Mouse (Mus musculus) lung, embryonic 16.5 days (tissue): ENCODE results near the gene Dpep3. TPM values are rescaled to one million over a fixed set of nuclear protein-coding genes. Genes with fewer than 3 reads are reported as not detected.
A peak's percentile ranks its signal among the peaks of the same experiment; 100 is the strongest.

Experiments used
- ATAC-seq: fragments of 200-750 bp; cut with Nextera tagmentation; 2 replicates; pipeline ENCODE4 v1.8.0; 2017; ENCODE audit warnings: low read depth, mild to moderate bottlenecking, moderate library complexity
- H3K27ac ChIP-seq: fragments of 300-500 bp; sonication (generic); 2 replicates; pipeline ENCODE4 v1.5.1; 2014; ENCODE audit warnings: mild to moderate bottlenecking, control low read depth, low read length
- H3K27me3 ChIP-seq: fragments of 300-500 bp; sonication (generic); 2 replicates; pipeline ENCODE4 v1.6.1; 2014; ENCODE audit warnings: low read depth, low read length, mixed read lengths; ENCODE audit not compliant: control insufficient read depth, insufficient read depth
- H3K36me3 ChIP-seq: fragments of 300-500 bp; sonication (generic); 2 replicates; pipeline ENCODE4 v1.6.1; 2014; ENCODE audit warnings: low read length; ENCODE audit not compliant: control insufficient read depth, insufficient read depth
- H3K4me1 ChIP-seq: fragments of 300-500 bp; sonication (generic); replicated peaks from 2 replicates; pipeline ENCODE4 v1.6.1; 2014; ENCODE audit warnings: low read length, mixed read lengths; ENCODE audit not compliant: control insufficient read depth, insufficient read depth
- H3K4me2 ChIP-seq: fragments of 300-500 bp; sonication (generic); 2 replicates; pipeline ENCODE4 v1.6.1; 2014; ENCODE audit warnings: low read depth, low read length, control low read depth
- H3K4me3 ChIP-seq: fragments of 300-500 bp; sonication (generic); 2 replicates; pipeline ENCODE4 v1.5.1; 2014; ENCODE audit warnings: mild to moderate bottlenecking, low read length, control low read depth
- H3K9ac ChIP-seq: fragments of 300-500 bp; sonication (generic); 2 replicates; pipeline ENCODE4 v1.6.1; 2014; ENCODE audit warnings: low read length, control low read depth
- H3K9me3 ChIP-seq: fragments of 300-500 bp; sonication (generic); 2 replicates; pipeline ENCODE4 v1.6.1; 2016; ENCODE audit warnings: low read length; ENCODE audit not compliant: control insufficient read depth
- WGBS: fragments of 180-500 bp; shearing (Covaris S2); extraction: QIAGEN DNeasy Blood & Tissue Kit; methylation state at CpG from one replicate; pipeline ENCODE4 v1.1.7; 2014; 5-methylcytosine and 5-hydroxymethylcytosine counted together
- polyA plus RNA-seq: library from polyadenylated mRNA; unstranded; fragments of >200 nt; fragmentation: Nextera tagmentation; extraction: Ambion mirVana; gene quantifications from 2 replicates; pipeline ENCODE4 v1.2.1, GENCODE M21; 2015

Gene Dpep3
- polyA plus RNA-seq, 1 experiment from 2014 or later: not detected

DNA sequence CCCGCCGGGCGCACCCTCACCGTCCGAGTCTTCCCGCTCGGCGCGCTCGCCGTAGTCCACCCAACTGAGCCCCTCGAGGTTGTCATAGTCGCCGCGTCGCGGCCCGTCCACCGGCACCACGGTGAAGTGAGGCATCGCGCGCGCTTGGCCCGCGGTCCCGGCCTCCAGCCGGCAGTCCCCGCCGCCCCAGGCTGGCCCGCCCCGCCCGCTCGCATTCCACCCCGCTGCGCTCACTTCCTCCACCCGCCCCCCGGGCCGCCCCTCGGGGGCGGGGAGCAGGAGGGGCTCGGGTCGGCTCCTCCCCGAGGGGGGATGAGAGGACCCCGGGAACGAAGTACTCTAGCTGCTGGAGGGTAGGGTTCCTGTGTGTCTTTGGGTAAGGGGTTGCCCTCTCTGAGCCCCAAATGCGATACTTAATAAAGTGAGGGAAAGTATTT, 13.3 kb downstream of the Dpep3 start, which contains the start of gene Slc12a4:
Slc12a4 (minus strand) TSS at position 193 of the 437 bp plus-strand sequence.
- no peaks in the 10 kb centered on the region for H3K9me3 ChIP-seq
- H3K9ac ChIP-seq: peak within 1 kb of the TSS; percentile 93
- H3K36me3 ChIP-seq: no peaks in the 10 kb centered on the region
- ATAC-seq: peak; percentile 95
- H3K4me3 ChIP-seq: peak within 1 kb of the TSS; percentile 91
- peak within 1 kb of the TSS; percentile 60 for H3K4me2 ChIP-seq
- no peaks in the 10 kb centered on the region for H3K27me3 ChIP-seq
- under 1% methylated on average over 34 of the region's 47 CpGs for WGBS
- H3K4me1 ChIP-seq: peaks cover 28% of the 10 kb centered on the region
- peak within 1 kb of the TSS; percentile 92 for H3K27ac ChIP-seq

DNA sequence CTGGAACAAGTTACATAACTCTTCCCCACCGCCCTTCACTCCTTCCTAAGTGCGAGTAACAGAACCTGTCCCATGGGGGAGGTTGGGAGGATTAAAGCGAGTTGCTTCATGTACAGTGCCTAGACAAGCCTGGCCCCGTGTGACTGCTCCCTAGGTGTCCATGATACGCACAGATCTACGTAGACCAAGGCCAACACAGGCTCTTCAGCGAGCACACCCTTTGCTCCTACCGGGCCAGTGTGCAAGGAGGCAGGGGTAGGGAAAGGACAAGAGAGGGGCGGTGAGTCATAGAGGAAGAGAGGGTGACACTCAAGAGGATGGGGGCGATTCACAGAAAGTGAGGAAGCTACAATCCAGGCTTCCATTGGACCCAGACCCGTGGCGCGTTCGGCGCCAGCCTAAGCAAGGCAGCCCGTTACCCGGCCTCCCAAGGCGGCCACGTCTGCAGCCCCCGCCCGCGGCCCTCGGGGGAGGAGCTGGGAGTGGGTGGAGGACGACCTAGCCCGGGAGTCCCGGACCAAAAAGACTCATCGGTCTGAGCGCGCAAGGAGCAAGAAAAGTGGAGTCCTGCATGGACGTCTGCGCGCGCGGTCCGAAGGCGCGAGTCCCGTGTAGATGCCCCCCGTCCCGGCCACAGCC, 13.8 kb downstream of the Dpep3 start:
- 0 out of 2 replicates have a peak, but pooled peaks cover 2% of the 10 kb centered on the region for H3K36me3 ChIP-seq
- peak overlapping the region; percentile 92 for H3K27ac ChIP-seq
- no peaks in the 10 kb centered on the region for H3K27me3 ChIP-seq
- ATAC-seq: peak; percentile 72
- peaks cover 28% of the 10 kb centered on the region for H3K4me1 ChIP-seq
- H3K4me3 ChIP-seq: peak overlapping the region; percentile 91
- peak overlapping the region; percentile 93 for H3K9ac ChIP-seq
- no peaks in the 10 kb centered on the region for H3K9me3 ChIP-seq
- under 1% methylated on average over 40 of the region's 40 CpGs for WGBS
- H3K4me2 ChIP-seq: peak overlapping the region; percentile 60

DNA sequence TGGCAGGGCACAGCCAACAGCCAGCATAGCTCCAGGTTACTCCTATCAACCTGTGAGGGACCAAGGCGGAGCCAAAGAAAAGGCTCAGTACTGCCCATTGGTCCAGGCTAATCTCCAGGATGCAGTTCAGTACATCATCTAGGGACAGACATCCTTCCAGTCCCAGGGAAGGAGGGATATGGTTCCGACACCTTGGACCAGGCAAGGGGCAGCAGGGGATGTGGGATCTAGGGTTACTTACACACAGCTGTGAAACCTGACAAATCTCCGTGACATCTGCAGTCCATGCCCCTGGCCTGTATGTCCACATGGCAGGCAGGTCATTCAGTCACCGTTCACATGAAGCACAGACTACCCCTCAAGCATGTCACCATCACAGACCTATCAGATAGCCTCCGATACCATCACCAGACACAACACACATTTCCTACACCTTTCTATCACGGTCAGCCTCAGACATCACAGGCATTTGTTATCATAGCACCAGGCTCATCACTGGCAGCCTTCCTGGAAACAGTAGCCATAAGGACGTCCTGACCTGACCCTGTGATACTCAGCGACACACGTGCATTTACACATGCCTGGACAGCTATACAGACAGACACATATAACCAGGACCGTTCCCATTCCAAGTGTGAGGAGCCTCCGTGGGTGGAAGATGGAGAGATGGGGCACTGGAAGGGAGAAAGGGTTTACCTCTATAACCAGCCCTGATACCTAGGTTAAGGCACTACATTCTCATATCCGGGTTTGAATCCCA, 14.5 kb downstream of the Dpep3 start:
- no peaks in the 10 kb centered on the region for H3K9me3 ChIP-seq
- H3K4me1 ChIP-seq: peaks cover 28% of the 10 kb centered on the region
- peak overlapping the region; percentile 91 for H3K4me3 ChIP-seq
- 42% methylated on average over 12 of the region's 12 CpGs for WGBS
- H3K4me2 ChIP-seq: peak overlapping the region; percentile 60
- peak overlapping the region; percentile 92 for H3K27ac ChIP-seq
- H3K9ac ChIP-seq: peak overlapping the region; percentile 93
- H3K36me3 ChIP-seq: 0 out of 2 replicates have a peak, but pooled peaks cover 2% of the 10 kb centered on the region
- ATAC-seq: no peak
- H3K27me3 ChIP-seq: no peaks in the 10 kb centered on the region

DNA sequence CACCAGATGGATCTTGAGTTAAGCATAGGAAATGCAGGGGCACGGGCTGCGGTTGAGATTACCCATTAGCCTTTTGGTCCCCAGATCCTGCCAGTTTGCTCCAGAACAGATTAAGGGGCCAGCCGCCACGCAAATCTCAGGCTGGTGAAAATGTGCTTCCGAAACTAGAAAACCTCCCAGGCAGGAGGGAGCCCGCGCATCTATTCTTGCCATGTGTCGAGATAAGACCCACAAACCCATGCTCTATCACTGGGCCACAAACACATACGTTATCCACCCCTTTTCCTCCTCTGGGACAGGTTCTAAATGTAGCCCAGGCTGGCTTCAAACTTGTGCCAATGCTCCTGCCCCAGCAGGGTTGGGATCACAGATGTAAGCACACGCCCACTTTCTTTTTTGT, 17.7 kb downstream of the Dpep3 start:
- H3K36me3 ChIP-seq: peaks cover 2% of the 10 kb centered on the region; the same call in 1 of the 2 replicates
- H3K4me2 ChIP-seq: no peak overlapping the region
- H3K4me3 ChIP-seq: no peak overlapping the region
- H3K27ac ChIP-seq: no peak overlapping the region
- H3K4me1 ChIP-seq: peaks cover 19% of the 10 kb centered on the region
- H3K27me3 ChIP-seq: no peaks in the 10 kb centered on the region
- H3K9me3 ChIP-seq: no peaks in the 10 kb centered on the region
- ATAC-seq: no peak
- no peak overlapping the region for H3K9ac ChIP-seq
- 88% methylated on average over 10 of the region's 10 CpGs for WGBS

DNA sequence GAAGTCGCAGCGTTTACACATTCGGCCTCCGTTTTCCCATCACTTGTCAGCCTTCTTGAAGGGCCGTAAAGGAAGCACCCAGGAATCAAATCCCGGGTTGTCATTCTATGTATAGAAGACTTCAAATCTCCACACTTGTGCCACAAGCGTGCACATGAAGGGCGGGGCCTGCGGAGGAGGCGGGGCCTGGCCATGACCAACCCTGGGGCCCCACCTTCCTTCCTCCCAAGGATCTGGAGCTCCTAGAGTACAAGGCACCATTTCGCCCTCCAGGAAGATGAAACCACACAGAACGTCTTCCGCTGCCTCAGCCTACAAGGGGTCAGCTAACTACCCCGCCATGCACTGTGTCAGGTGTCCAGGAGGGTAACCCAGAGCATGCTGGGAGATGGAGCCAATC, 18.1 kb downstream of the Dpep3 start:
- Histone ChIP-seq H3K4me1 (peaks cover 15% of the 10 kb centered on the region), H3K4me3 (no peak overlapping the region)
- WGBS: 77% methylated on average over 14 of the region's 14 CpGs

DNA sequence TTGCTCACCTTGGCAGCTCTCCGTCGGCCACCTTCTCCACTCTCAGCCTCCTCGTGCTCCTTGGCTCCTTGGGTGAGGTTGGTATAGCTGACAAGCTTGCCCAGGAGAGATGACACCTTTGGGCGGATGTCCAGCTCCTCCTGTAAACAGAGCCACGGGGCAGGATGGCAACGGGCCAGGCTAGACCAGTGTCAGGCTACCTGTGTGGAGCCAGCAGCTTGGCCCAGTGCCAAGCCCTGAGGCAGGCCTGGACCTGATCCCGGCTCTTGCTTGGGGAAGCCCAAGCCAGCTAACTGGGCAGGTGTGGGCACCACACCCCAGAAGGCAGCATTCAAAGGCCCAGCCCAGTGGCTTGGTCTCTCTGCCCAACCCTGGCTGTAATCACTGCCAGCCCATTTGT, 19.9 kb downstream of the Dpep3 start:
- Histone ChIP-seq H3K27ac (no peak overlapping the region), H3K27me3 (no peaks in the 10 kb centered on the region), H3K9me3 (no peaks in the 10 kb centered on the region), H3K4me1 (peaks cover 7% of the 10 kb centered on the region), H3K4me2 (no peak overlapping the region), H3K36me3 (peaks cover 6% of the 10 kb centered on the region), H3K9ac (no peak overlapping the region), H3K4me3 (no peak overlapping the region)
- 55% methylated on average over 7 of the region's 7 CpGs for WGBS
- peak; percentile 39 for ATAC-seq

More for the DNA sequence above, 18.1 kb downstream of the Dpep3 start:
- Histone ChIP-seq H3K9ac (no peak overlapping the region), H3K9me3 (no peaks in the 10 kb centered on the region), H3K27ac (no peak overlapping the region), H3K4me2 (no peak overlapping the region), H3K27me3 (no peaks in the 10 kb centered on the region), H3K36me3 (peaks cover 2% of the 10 kb centered on the region; the same call in 1 of the 2 replicates)
- no peak for ATAC-seq

DNA sequence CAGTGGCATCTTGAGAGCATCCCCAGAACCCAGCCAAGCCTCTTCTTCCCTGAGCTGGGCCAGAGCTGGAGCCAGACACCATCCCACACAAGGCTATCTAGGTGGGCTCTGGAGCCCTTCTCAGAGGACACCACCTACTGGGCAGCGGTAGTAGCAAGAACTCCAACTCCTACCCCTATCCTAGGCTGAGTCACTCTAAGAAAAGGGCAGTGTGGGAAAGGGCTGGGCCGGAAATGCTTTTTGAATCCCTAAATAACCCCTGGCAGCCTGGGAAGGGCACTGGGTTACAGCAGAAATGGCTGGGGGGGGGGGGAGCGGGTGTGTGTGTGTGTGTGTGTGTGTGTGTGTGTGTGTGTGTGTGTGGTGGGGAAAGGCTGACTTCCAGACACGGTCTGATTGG, 21.4 kb downstream of the Dpep3 start:
- WGBS: 67% methylated on average over 3 of the region's 4 CpGs
- H3K27me3 ChIP-seq: no peaks in the 10 kb centered on the region
- H3K4me2 ChIP-seq: no peak overlapping the region
- H3K9me3 ChIP-seq: no peaks in the 10 kb centered on the region
- ATAC-seq: no peak
- H3K36me3 ChIP-seq: peaks cover 16% of the 10 kb centered on the region
- no peak overlapping the region for H3K27ac ChIP-seq
- no peaks in the 10 kb centered on the region for H3K4me1 ChIP-seq
- H3K4me3 ChIP-seq: no peak overlapping the region
- H3K9ac ChIP-seq: no peak overlapping the region

DNA sequence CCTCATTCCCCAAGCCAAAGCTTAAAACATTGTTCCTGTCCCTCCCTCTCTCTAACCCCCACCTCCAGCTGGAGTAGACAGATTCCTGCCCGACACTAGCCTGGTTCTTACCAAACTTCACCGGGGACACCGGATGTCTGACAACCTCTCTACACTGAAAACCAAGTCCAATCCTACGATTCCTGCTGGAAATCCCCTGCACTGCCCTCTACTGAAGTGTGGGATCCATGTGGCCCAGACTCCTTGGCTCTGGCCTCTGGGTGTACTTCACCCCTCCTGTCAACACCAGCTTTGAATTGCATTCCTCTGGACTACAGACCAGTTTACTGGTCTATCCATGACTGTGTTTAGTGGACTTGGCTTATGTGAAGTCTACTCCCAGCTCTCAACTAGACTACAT, 22.7 kb downstream of the Dpep3 start:
- H3K4me1 ChIP-seq: no peaks in the 10 kb centered on the region
- H3K9ac ChIP-seq: no peak overlapping the region
- no peak for ATAC-seq
- H3K4me2 ChIP-seq: no peak overlapping the region
- 85% methylated on average over 4 of the region's 4 CpGs for WGBS
- H3K27ac ChIP-seq: no peak overlapping the region
- H3K4me3 ChIP-seq: no peak overlapping the region
- no peaks in the 10 kb centered on the region for H3K9me3 ChIP-seq
- H3K27me3 ChIP-seq: no peaks in the 10 kb centered on the region
- H3K36me3 ChIP-seq: peaks cover 22% of the 10 kb centered on the region

DNA sequence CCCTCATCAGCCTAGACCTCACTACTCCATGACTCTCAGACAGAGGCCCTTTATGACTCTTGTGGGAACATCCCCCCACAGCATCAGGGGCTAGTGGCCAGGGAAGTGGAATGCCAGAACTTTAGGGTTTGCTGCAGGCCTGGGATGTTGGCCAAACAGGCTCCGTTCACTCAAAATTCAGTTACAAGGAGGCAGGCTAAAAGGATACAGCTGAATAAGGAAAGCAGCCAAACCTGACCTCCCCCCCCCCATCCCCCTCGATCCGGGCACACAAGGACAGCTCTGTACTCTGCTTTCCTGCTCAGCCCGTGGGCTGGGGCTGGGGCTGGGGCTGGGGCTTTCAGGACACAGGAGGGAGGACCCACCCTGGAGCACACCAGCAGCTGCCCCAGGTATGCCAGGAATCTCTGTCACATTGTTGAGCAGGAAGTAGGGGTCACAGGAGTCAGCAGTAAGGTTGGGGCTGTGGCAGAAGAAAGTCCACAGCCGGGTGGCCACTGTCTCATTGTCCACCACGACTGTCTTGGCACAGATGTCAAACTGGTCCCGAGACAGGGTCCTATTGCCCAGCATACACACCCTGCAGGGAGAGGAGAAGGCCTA, 28.1 kb downstream of the Dpep3 start:
- no peaks in the 10 kb centered on the region for H3K27me3 ChIP-seq
- H3K27ac ChIP-seq: peak overlapping the region; percentile 51; the same call in 1 of the 2 replicates
- no peak overlapping the region for H3K4me3 ChIP-seq
- peaks cover 47% of the 10 kb centered on the region for H3K36me3 ChIP-seq
- no peak overlapping the region for H3K4me2 ChIP-seq
- ATAC-seq: peak; percentile 62
- H3K4me1 ChIP-seq: peaks cover 14% of the 10 kb centered on the region
- no peaks in the 10 kb centered on the region for H3K9me3 ChIP-seq
- no peak overlapping the region; the same call in 1 of the 2 replicates for H3K9ac ChIP-seq
- 23% methylated on average over 7 of the region's 7 CpGs for WGBS
